Mouse (Mus musculus): Measurements from ENCODE around the gene Treml4. TPM values are rescaled to one million over a fixed set of nuclear protein-coding genes. Genes with fewer than 3 reads are reported as not detected.

The Treml4 gene
- polyA plus RNA-seq, 1 experiment from 2014 or later: 0.18 TPM

- no peak overlapping the region for H3K27ac ChIP-seq
- H3K27me3 ChIP-seq: no peaks in the 10 kb centered on the region
- no peak for ATAC-seq
- H3K9me3 ChIP-seq (replicated peaks): no peaks in the 10 kb centered on the region
- peaks cover 12% of the 10 kb centered on the region for H3K4me1 ChIP-seq
- H3K4me2 ChIP-seq: no peak overlapping the region
- no peak overlapping the region for H3K9ac ChIP-seq
- H3K36me3 ChIP-seq (ENCODE audit: poor library complexity, severe bottlenecking): no peaks in the 10 kb centered on the region
- H3K4me3 ChIP-seq: no peak overlapping the region
Observed at GRCm38 (mm10) chr17:48278381-48278780, 14.3 kb downstream of the Treml4 start.

GRCm38 (mm10) chr17:48279002-48279401 is 14.9 kb downstream of the Treml4 start:
- 88% methylated on average over 4 of the region's 4 CpGs for WGBS

GRCm38 (mm10) chr17:48280943-48281738 is 17.0 kb downstream of the Treml4 start:
- ATAC-seq: peak; percentile 73
- Histone ChIP-seq H3K9ac (peak overlapping the region; percentile 57), H3K4me2 (peak overlapping the region; percentile 62), H3K27ac (no peak overlapping the region), H3K9me3 (replicated peaks) (no peaks in the 10 kb centered on the region), H3K27me3 (no peaks in the 10 kb centered on the region), H3K4me3 (peak overlapping the region; percentile 34), H3K36me3 (ENCODE audit: poor library complexity, severe bottlenecking) (no peaks in the 10 kb centered on the region), H3K4me1 (peaks cover 12% of the 10 kb centered on the region)
- WGBS: 23% methylated on average over 18 of the region's 18 CpGs

More at GRCm38 (mm10) chr17:48279002-48279401, 14.9 kb downstream of the Treml4 start:
- Histone ChIP-seq H3K9ac (no peak overlapping the region), H3K4me2 (no peak overlapping the region), H3K27ac (no peak overlapping the region), H3K36me3 (ENCODE audit: poor library complexity, severe bottlenecking) (no peaks in the 10 kb centered on the region), H3K4me1 (peaks cover 12% of the 10 kb centered on the region), H3K27me3 (no peaks in the 10 kb centered on the region), H3K4me3 (no peak overlapping the region), H3K9me3 (replicated peaks) (no peaks in the 10 kb centered on the region)
- no peak for ATAC-seq

- peaks cover 12% of the 10 kb centered on the region for H3K4me1 ChIP-seq
- no peaks in the 10 kb centered on the region for H3K36me3 ChIP-seq (ENCODE audit: poor library complexity, severe bottlenecking)
- peak overlapping the region; percentile 57 for H3K9ac ChIP-seq
- H3K27ac ChIP-seq: no peak overlapping the region
- no peaks in the 10 kb centered on the region for H3K9me3 ChIP-seq (replicated peaks)
- peak; percentile 65 for ATAC-seq
- no peaks in the 10 kb centered on the region for H3K27me3 ChIP-seq
- WGBS: 2% methylated on average over 3 of the region's 3 CpGs
- H3K4me2 ChIP-seq: peak overlapping the region; percentile 62
- peak overlapping the region; percentile 34 for H3K4me3 ChIP-seq
Observed at GRCm38 (mm10) chr17:48281739-48282085, 17.6 kb downstream of the Treml4 start.

GRCm38 (mm10) chr17:48286765-48287164 is 22.7 kb downstream of the Treml4 start:
- Histone ChIP-seq H3K36me3 (ENCODE audit: poor library complexity, severe bottlenecking) (no peaks in the 10 kb centered on the region), H3K27me3 (no peaks in the 10 kb centered on the region), H3K27ac (no peak overlapping the region), H3K9me3 (replicated peaks) (no peaks in the 10 kb centered on the region), H3K9ac (no peak overlapping the region), H3K4me2 (no peak overlapping the region), H3K4me3 (no peak overlapping the region), H3K4me1 (peaks cover 5% of the 10 kb centered on the region)
- 48% methylated on average over 1 of the region's 1 CpGs for WGBS
- ATAC-seq: no peak

- WGBS: 70% methylated on average over 2 of the region's 2 CpGs
- no peak overlapping the region for H3K4me2 ChIP-seq
- no peaks in the 10 kb centered on the region for H3K9me3 ChIP-seq (replicated peaks)
- no peak overlapping the region for H3K9ac ChIP-seq
- H3K36me3 ChIP-seq (ENCODE audit: poor library complexity, severe bottlenecking): no peaks in the 10 kb centered on the region
- no peak overlapping the region for H3K4me3 ChIP-seq
- no peak overlapping the region for H3K27ac ChIP-seq
- H3K27me3 ChIP-seq: no peaks in the 10 kb centered on the region
- no peak for ATAC-seq
- H3K4me1 ChIP-seq: peaks cover 4% of the 10 kb centered on the region
Observed at GRCm38 (mm10) chr17:48287276-48287675, 23.2 kb downstream of the Treml4 start.

GRCm38 (mm10) chr17:48293500-48294194 is 29.6 kb downstream of the Treml4 start:
- H3K9me3 ChIP-seq (replicated peaks): no peaks in the 10 kb centered on the region
- H3K36me3 ChIP-seq (ENCODE audit: poor library complexity, severe bottlenecking): no peaks in the 10 kb centered on the region
- ATAC-seq: no peak
- 83% methylated on average over 5 of the region's 5 CpGs for whole genome bisulfite sequencing
- H3K27ac ChIP-seq: no peak overlapping the region
- H3K4me3 ChIP-seq: no peak overlapping the region
- no peak overlapping the region for H3K4me2 ChIP-seq
- H3K4me1 ChIP-seq: no peaks in the 10 kb centered on the region
- H3K27me3 ChIP-seq: no peaks in the 10 kb centered on the region
- H3K9ac ChIP-seq: no peak overlapping the region

GRCm38 (mm10) chr17:48299203-48299602 is 35.1 kb downstream of the Treml4 start, which contains the start of gene Treml2:
Treml2 (plus strand) TSS chr17:48299498.
- Histone ChIP-seq H3K9me3 (replicated peaks) (no peaks in the 10 kb centered on the region), H3K27ac (no peak within 1 kb of the TSS), H3K4me2 (no peak within 1 kb of the TSS), H3K4me1 (no peaks in the 10 kb centered on the region), H3K4me3 (no peak within 1 kb of the TSS), H3K27me3 (no peaks in the 10 kb centered on the region), H3K36me3 (ENCODE audit: poor library complexity, severe bottlenecking) (no peaks in the 10 kb centered on the region), H3K9ac (no peak within 1 kb of the TSS)
- no peak for ATAC-seq
- 37% methylated on average over 3 of the region's 4 CpGs for WGBS

- H3K36me3 ChIP-seq (ENCODE audit: poor library complexity, severe bottlenecking): no peaks in the 10 kb centered on the region
- no peak overlapping the region for H3K4me2 ChIP-seq
- no peak for ATAC-seq
- no peaks in the 10 kb centered on the region for H3K27me3 ChIP-seq
- no peaks in the 10 kb centered on the region for H3K4me1 ChIP-seq
- H3K9ac ChIP-seq: no peak overlapping the region
- H3K27ac ChIP-seq: no peak overlapping the region
- 56% methylated on average over 7 of the region's 7 CpGs for WGBS
- H3K4me3 ChIP-seq: no peak overlapping the region
- no peaks in the 10 kb centered on the region for H3K9me3 ChIP-seq (replicated peaks)
Observed at GRCm38 (mm10) chr17:48299756-48300155, 35.7 kb downstream of the Treml4 start.

GRCm38 (mm10) chr17:48300199-48300598 is 36.1 kb downstream of the Treml4 start:
- Histone ChIP-seq H3K27ac (no peak overlapping the region), H3K4me2 (no peak overlapping the region), H3K27me3 (no peaks in the 10 kb centered on the region), H3K4me1 (no peaks in the 10 kb centered on the region), H3K9me3 (replicated peaks) (no peaks in the 10 kb centered on the region), H3K9ac (no peak overlapping the region), H3K36me3 (ENCODE audit: poor library complexity, severe bottlenecking) (no peaks in the 10 kb centered on the region), H3K4me3 (no peak overlapping the region)
- 81% methylated on average over 7 of the region's 7 CpGs for WGBS
- no peak for ATAC-seq

GRCm38 (mm10) chr17:48300861-48301260 is 36.8 kb downstream of the Treml4 start:
- WGBS: 80% methylated on average over 9 of the region's 9 CpGs
- no peak for ATAC-seq

GRCm38 (mm10) chr17:48301792-48302191 is 37.7 kb downstream of the Treml4 start:
- WGBS: 91% methylated on average over 5 of the region's 5 CpGs
- H3K27ac ChIP-seq: no peak overlapping the region
- ATAC-seq: no peak
- H3K36me3 ChIP-seq (ENCODE audit: poor library complexity, severe bottlenecking): no peaks in the 10 kb centered on the region
- no peaks in the 10 kb centered on the region for H3K4me1 ChIP-seq
- H3K4me2 ChIP-seq: no peak overlapping the region
- H3K4me3 ChIP-seq: no peak overlapping the region
- H3K9me3 ChIP-seq (replicated peaks): no peaks in the 10 kb centered on the region
- H3K9ac ChIP-seq: no peak overlapping the region
- H3K27me3 ChIP-seq: no peaks in the 10 kb centered on the region

More at GRCm38 (mm10) chr17:48300861-48301260, 36.8 kb downstream of the Treml4 start:
- Histone ChIP-seq H3K4me1 (no peaks in the 10 kb centered on the region), H3K4me3 (no peak overlapping the region), H3K4me2 (no peak overlapping the region), H3K9me3 (replicated peaks) (no peaks in the 10 kb centered on the region), H3K36me3 (ENCODE audit: poor library complexity, severe bottlenecking) (no peaks in the 10 kb centered on the region), H3K27me3 (no peaks in the 10 kb centered on the region), H3K9ac (no peak overlapping the region), H3K27ac (no peak overlapping the region)
